Comparison of ENCODE assay signal across 21 mouse cellular contexts in genomic region chr13:32508447-32508846, GRCm38 (mm10).
"Had no signal": no experiment of that assay in that cellular context is flagged by ENCODE, and none has a peak within 500 bp of the region (broad histone marks: within the 10 kb centered on the region; RNA-seq: fewer than 3 reads in every experiment).

No protein-coding gene starts in this region.

- H3K9ac ChIP-seq: heart, embryonic 13.5 days; heart, embryonic 15.5 days; hindbrain, embryonic 13.5 days; hindbrain, embryonic 15.5 days; kidney, embryonic 15.5 days; limb, embryonic 12.5 days; liver, embryonic 13.5 days; liver, embryonic 15.5 days; liver, postnatal 0 days had no signal

- H3K27me3 ChIP-seq: heart, embryonic 13.5 days; heart, embryonic 15.5 days; hindbrain, embryonic 13.5 days; hindbrain, embryonic 15.5 days; kidney, embryonic 15.5 days; limb, embryonic 12.5 days; liver, embryonic 13.5 days; liver, embryonic 15.5 days had no signal

- H3K36me3 ChIP-seq: heart, embryonic 13.5 days; heart, embryonic 15.5 days; hindbrain, embryonic 13.5 days; hindbrain, embryonic 15.5 days; kidney, embryonic 15.5 days; limb, embryonic 10.5 days; limb, embryonic 12.5 days; liver, embryonic 13.5 days; liver, embryonic 15.5 days had no signal

- DNase-seq: gastrocnemius, postnatal 14 days; gastrocnemius, postnatal 36 days; heart, adult 2 months; heart, postnatal 14 days; heart, postnatal 36 days; layer of hippocampus, adult 9-11 months; liver; liver, embryonic 13.5 days; liver, postnatal 0 days had no signal

- H3K4me2 ChIP-seq: heart, embryonic 13.5 days; heart, embryonic 15.5 days; hindbrain, embryonic 13.5 days; hindbrain, embryonic 15.5 days; kidney, embryonic 15.5 days; limb, embryonic 12.5 days; liver, embryonic 11.5 days; liver, embryonic 13.5 days; liver, embryonic 15.5 days had no signal

- H3K4me3 ChIP-seq: heart, adult 2 months; heart, embryonic 13.5 days; heart, embryonic 15.5 days; hindbrain, embryonic 13.5 days; hindbrain, embryonic 15.5 days; kidney, embryonic 15.5 days; left cerebral cortex, adult 2 months; limb, embryonic 10.5 days; limb, embryonic 12.5 days; liver, embryonic 13.5 days; liver, embryonic 15.5 days had no signal

- H3K9me3 ChIP-seq: heart, embryonic 13.5 days; heart, embryonic 15.5 days; hindbrain, embryonic 13.5 days; hindbrain, embryonic 15.5 days; kidney, embryonic 15.5 days; limb, embryonic 10.5 days; limb, embryonic 12.5 days; liver, embryonic 13.5 days; liver, embryonic 15.5 days had no signal

- ATAC-seq: hindbrain, postnatal 0 days; intestine, embryonic 16.5 days had no signal

- H3K4me1 ChIP-seq: hindbrain, embryonic 13.5 days; hindbrain, embryonic 15.5 days; liver, embryonic 13.5 days had no signal

- H3K27ac ChIP-seq: heart, adult 2 months; heart, embryonic 13.5 days; heart, embryonic 15.5 days; hindbrain, embryonic 13.5 days; hindbrain, embryonic 15.5 days; hindbrain, postnatal 0 days; kidney, embryonic 15.5 days; left cerebral cortex, adult 2 months; limb, embryonic 10.5 days; limb, embryonic 12.5 days; liver, embryonic 13.5 days; liver, embryonic 15.5 days had no signal
